Mouse (Mus musculus) cerebellum, postnatal 14 days (tissue): Measurements from ENCODE around the gene 4930579G24Rik.

Experiments
- DNase-seq, 2 experiments: peaks; one replicate each; pipeline ENCODE4 v3.0.0; 2021; ENCODE audit warnings: mixed read lengths in 2 of 2

The 4930579G24Rik gene

GRCm38 (mm10) chr3:79628561-79629415 lies at the start of gene 4930579G24Rik:
TSS of gene 4930579G24Rik (plus strand) at chr3:79629079.
- DNase-seq = peak; percentile 94 to 96

- no peak for DNase-seq
These were observed 48.8 kb upstream of the 4930579G24Rik start for GRCm38 (mm10) chr3:79579891-79580575.

GRCm38 (mm10) chr3:79586804-79587203 lies 42.1 kb upstream of the 4930579G24Rik start:
- DNase-seq = peak; percentile 95 to 96

- no peak for DNase-seq
These were observed 39.2 kb upstream of the 4930579G24Rik start for GRCm38 (mm10) chr3:79589671-79590070.

GRCm38 (mm10) chr3:79590863-79591792 lies 37.8 kb upstream of the 4930579G24Rik start, which contains the start of gene Ppid:
TSS of gene Ppid (plus strand) at chr3:79591342.
- peak; percentile 83 to 85 for DNase-seq

- no peak for DNase-seq
These were observed 36.9 kb upstream of the 4930579G24Rik start for GRCm38 (mm10) chr3:79591793-79592471.

- no peak for DNase-seq
These were observed 33.4 kb upstream of the 4930579G24Rik start for GRCm38 (mm10) chr3:79595468-79595867.

GRCm38 (mm10) chr3:79609886-79610285 lies 19.0 kb upstream of the 4930579G24Rik start:
- no peak for DNase-seq

- no peak for DNase-seq
These were observed 1.2 kb upstream of the 4930579G24Rik start for GRCm38 (mm10) chr3:79627484-79628181.

- DNase-seq = no peak
These were observed 708 bp upstream of the 4930579G24Rik start for GRCm38 (mm10) chr3:79628182-79628560.

- DNase-seq = peak; percentile 93 to 97
These were observed 494 bp downstream of the 4930579G24Rik start, which contains the start of gene Etfdh for GRCm38 (mm10) chr3:79629416-79629730. TSS of gene Etfdh (minus strand) at chr3:79629500.

GRCm38 (mm10) chr3:79652129-79652528 lies 23.2 kb downstream of the 4930579G24Rik start:
- DNase-seq = no peak

- DNase-seq = no peak
These were observed 27.8 kb downstream of the 4930579G24Rik start for GRCm38 (mm10) chr3:79656682-79657081.

- DNase-seq = peak; percentile 71 to 80
These were observed 36.0 kb downstream of the 4930579G24Rik start for GRCm38 (mm10) chr3:79664787-79665408.

- no peak for DNase-seq
These were observed 41.7 kb downstream of the 4930579G24Rik start for GRCm38 (mm10) chr3:79670556-79670955.

GRCm38 (mm10) chr3:79672188-79672587 lies 43.3 kb downstream of the 4930579G24Rik start:
- DNase-seq = no peak

GRCm38 (mm10) chr3:79673082-79673481 lies 44.2 kb downstream of the 4930579G24Rik start:
- peak; percentile 86 to 91 for DNase-seq

GRCm38 (mm10) chr3:79674641-79675040 lies 45.8 kb downstream of the 4930579G24Rik start:
- no peak for DNase-seq

GRCm38 (mm10) chr3:79676411-79676810 lies 47.5 kb downstream of the 4930579G24Rik start:
- no peak for DNase-seq
